Mouse (Mus musculus) common myeloid progenitor, adult 5-6 weeks (primary cell): ENCODE results near the gene Gm5934. TPM values are rescaled to one million over a fixed set of nuclear protein-coding genes. Genes with fewer than 3 reads are reported as not detected.
"Not testable (repeated sequence)": the region's sequence is repeated elsewhere in the genome, so short reads cannot be mapped to it uniquely, and the experiment has no call there.

ENCODE experiments used
- ATAC-seq: replicated peaks from 2 replicates; pipeline ENCODE4 v1.8.0; 2016; ENCODE audit warnings: low read depth, mild to moderate bottlenecking, moderate TSS enrichment, inconsistent platforms; ENCODE audit not compliant: poor library complexity, severe bottlenecking
- total RNA-seq: library from RNA; stranded (forward); fragments of 200-1000, 187-1606 nt; gene quantifications from 2 replicates; pipeline ENCODE4 v1.2.3, GENCODE M21; 2017

The Gm5934 gene
- not detected in 2 replicates for total RNA-seq

GRCm38 (mm10) chrX:24500660-24501059 is at the start of gene Gm5934:
TSS of gene Gm5934 (minus strand) at chrX:24500760.
- not testable (repeated sequence) for ATAC-seq

Other genes with a start within 250 kb of the Gm5934 start
- not detected in 2 replicates for gene Gm4297, start 74.1 kb upstream of the Gm5934 start, total RNA-seq